Mouse (Mus musculus) E14TG2a.4 (cell line): ENCODE data around the gene Cdc42se1.

Source experiments
- CTCF ChIP-seq: conservative IDR thresholded peaks from 2 replicates; pipeline ENCODE4 v1.5.1; 2014; ENCODE audit warnings: low read length
- NANOG ChIP-seq: IDR thresholded peaks from 2 replicates; pipeline ENCODE4 v1.6.1; 2014; ENCODE audit warnings: borderline replicate concordance, low read length, mixed read lengths
- POU5F1 ChIP-seq: IDR thresholded peaks from 2 replicates; pipeline ENCODE4 v1.6.1; 2014; ENCODE audit warnings: low read length, borderline replicate concordance

- TF ChIP-seq CTCF: 0 out of 2 replicates have a peak, but pooled peaks have one; percentile 2
- TF ChIP-seq POU5F1: no peak
- TF ChIP-seq NANOG: no peak
These were observed 10.5 kb downstream of the Cdc42se1 start for GRCm38 (mm10) chr3:95239022-95239421.
